Mouse (Mus musculus): Measurements from ENCODE around the gene Slc22a18.

Gene Slc22a18

GRCm38 (mm10) chr7:143463865-143464415 is 9.6 kb upstream of the Slc22a18 start:
- DNase-seq: peak; percentile 73

GRCm38 (mm10) chr7:143464811-143465560 is 8.6 kb upstream of the Slc22a18 start:
- no peak for DNase-seq

- peak; percentile 67 for DNase-seq
These were observed 7.3 kb upstream of the Slc22a18 start for GRCm38 (mm10) chr7:143466099-143466677.

GRCm38 (mm10) chr7:143467714-143468113 is 5.8 kb upstream of the Slc22a18 start:
- no peak for DNase-seq

GRCm38 (mm10) chr7:143469946-143470345 is 3.6 kb upstream of the Slc22a18 start:
- peak; percentile 60 for DNase-seq

- no peak for DNase-seq
These were observed 1.3 kb downstream of the Slc22a18 start for GRCm38 (mm10) chr7:143474811-143475210.

GRCm38 (mm10) chr7:143475876-143476275 is 2.3 kb downstream of the Slc22a18 start:
- DNase-seq: no peak

- no peak for DNase-seq
These were observed 3.3 kb downstream of the Slc22a18 start for GRCm38 (mm10) chr7:143476702-143477335.

GRCm38 (mm10) chr7:143477800-143478199 is 4.3 kb downstream of the Slc22a18 start:
- no peak for DNase-seq

- no peak for DNase-seq
These were observed 7.0 kb downstream of the Slc22a18 start for GRCm38 (mm10) chr7:143480498-143480897.

GRCm38 (mm10) chr7:143481806-143482387 is 8.4 kb downstream of the Slc22a18 start:
- DNase-seq: no peak

- DNase-seq: no peak
These were observed 9.0 kb downstream of the Slc22a18 start for GRCm38 (mm10) chr7:143482541-143482940.

GRCm38 (mm10) chr7:143489735-143490134 is 16.2 kb downstream of the Slc22a18 start:
- DNase-seq: no peak

GRCm38 (mm10) chr7:143493616-143494126 is 20.1 kb downstream of the Slc22a18 start:
- no peak for DNase-seq

GRCm38 (mm10) chr7:143495104-143495961 is 21.8 kb downstream of the Slc22a18 start:
- DNase-seq: no peak

- DNase-seq: no peak
These were observed 25.0 kb downstream of the Slc22a18 start for GRCm38 (mm10) chr7:143498584-143498983.

GRCm38 (mm10) chr7:143500912-143501311 is 27.4 kb downstream of the Slc22a18 start:
- no peak for DNase-seq

- no peak for DNase-seq
These were observed 28.3 kb downstream of the Slc22a18 start for GRCm38 (mm10) chr7:143501643-143502417.

GRCm38 (mm10) chr7:143502418-143503200 is 29.1 kb downstream of the Slc22a18 start, which contains the start of gene Phlda2:
Gene Phlda2 (minus strand): TSS chr7:143503150.
- no peak for DNase-seq

GRCm38 (mm10) chr7:143503926-143504325 is 30.4 kb downstream of the Slc22a18 start:
- no peak for DNase-seq

Data from cerebellum, adult 9-10 months (tissue).